Mouse (Mus musculus) cerebellum, adult 2 months (tissue): ENCODE results near the gene Pla2g4a.

ENCODE experiments used
- CTCF ChIP-seq: fragments of 200-500 bp; IDR thresholded peaks from 2 replicates; pipeline ENCODE4 v1.5.1; 2011; ENCODE audit warnings: low read depth, mild to moderate bottlenecking, control low read depth, low read length, moderate library complexity, borderline replicate concordance; ENCODE audit not compliant: insufficient read depth
- POLR2A ChIP-seq: fragments of 200-500 bp; IDR thresholded peaks from 2 replicates; pipeline ENCODE4 v1.6.1; 2011; ENCODE audit warnings: low read length, control low read depth, borderline replicate concordance; ENCODE audit not compliant: insufficient read depth

GRCm38 (mm10) chr1:149862181-149862580, 98.9 kb downstream of the Pla2g4a start:
- no peak for TF ChIP-seq CTCF
- no peak for TF ChIP-seq POLR2A
